Mouse (Mus musculus) thymus, adult 2 months (tissue): ENCODE measurements around the gene Slc26a5.

ENCODE experiments used
- CTCF ChIP-seq: fragments of 200-500 bp; IDR thresholded peaks from 2 replicates; pipeline ENCODE4 v1.5.1; 2012; ENCODE audit warnings: mild to moderate bottlenecking, control low read depth, low read length, moderate library complexity, borderline replicate concordance; ENCODE audit not compliant: control insufficient read depth, poor library complexity, insufficient read depth; ENCODE audit errors: extremely low read depth
- POLR2A ChIP-seq: fragments of 200-500 bp; IDR thresholded peaks from 2 replicates; pipeline ENCODE4 v1.6.1; 2012; ENCODE audit warnings: mild to moderate bottlenecking, low read length, control low read depth, moderate library complexity; ENCODE audit not compliant: control insufficient read depth, poor library complexity, insufficient read depth; ENCODE audit errors: extremely low read depth

GRCm38 (mm10) chr5:21785053-21785452 is 80.4 kb downstream of the Slc26a5 start, which contains the start of the genes Dnajc2 and Psmc2:
- TF ChIP-seq CTCF (no peak), POLR2A (0 out of 2 replicates have a peak, but pooled peaks have one; percentile 49)
